ENCODE assay signal across 9 mouse cellular contexts in the genomic region with DNA sequence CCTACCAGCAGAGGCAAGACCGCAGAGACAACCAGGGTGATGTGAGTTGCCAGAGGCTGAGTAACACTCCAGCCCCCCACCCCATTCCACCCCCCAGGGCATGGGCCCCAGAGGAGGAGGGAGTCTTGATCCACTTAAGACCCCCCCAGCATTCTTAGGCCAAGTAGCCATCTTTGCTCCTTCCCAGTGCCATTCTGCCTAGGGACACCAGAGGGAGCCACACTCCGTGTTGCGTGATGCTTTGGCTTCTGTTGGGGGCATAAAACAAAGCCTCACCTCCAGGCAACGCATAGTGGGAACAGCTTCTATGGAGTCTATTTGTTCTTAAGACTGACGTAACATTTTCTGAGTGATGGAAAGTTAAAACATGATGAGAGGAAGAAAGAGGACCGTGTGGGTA. TPM values are rescaled to one million over a fixed set of nuclear protein-coding genes. Genes with fewer than 3 reads are reported as not detected.
DNase-seq lines count a peak whose midpoint lies in the region; ATAC-seq and TF ChIP-seq lines count a peak whose summit lies in the region.
"Had no signal": no experiment of that assay in that cellular context is flagged by ENCODE, and none has a peak within 500 bp of the region (broad histone marks: within the 10 kb centered on the region; RNA-seq: fewer than 3 reads in every experiment).

No protein-coding gene starts in this region.

- H3K4me2 ChIP-seq in forebrain, embryonic 11.5 days (ENCODE audit: low read depth, low read length, severe bottlenecking) = no peak overlapping the region
- H3K4me2 ChIP-seq in hindbrain, embryonic 15.5 days = no peak overlapping the region
- no peak overlapping the region for H3K4me2 ChIP-seq in lung, embryonic 14.5 days

- H3K27me3 ChIP-seq in forebrain, embryonic 11.5 days (ENCODE audit: control insufficient read depth, insufficient read depth, low read length) = no peaks in the 10 kb centered on the region
- H3K27me3 ChIP-seq in hindbrain, embryonic 15.5 days = no peaks in the 10 kb centered on the region
- H3K27me3 ChIP-seq in lung, embryonic 14.5 days (ENCODE audit: insufficient read depth, low read length) = no peaks in the 10 kb centered on the region
- H3K27me3 ChIP-seq: megakaryocyte, embryonic 14.5 days had no signal

- ATAC-seq in forebrain, embryonic 11.5 days (replicated peaks; ENCODE audit: low FRiP score) = no peak
- no peak for ATAC-seq in hindbrain, embryonic 15.5 days (ENCODE audit: low FRiP score, low read depth)
- no peak for ATAC-seq in lung, embryonic 14.5 days (ENCODE audit: insufficient read depth)

- no peak overlapping the region for H3K27ac ChIP-seq in bone marrow, adult 2 months (ENCODE audit: control insufficient read depth, insufficient read depth, low read depth, low read length, poor library complexity)
- no peak overlapping the region for H3K27ac ChIP-seq in forebrain, embryonic 11.5 days (ENCODE audit: low read depth, low read length)
- H3K27ac ChIP-seq in hindbrain, embryonic 15.5 days (replicated peaks) = peak overlapping the region; percentile 42; the same call in 1 of the 2 replicates
- no peak overlapping the region for H3K27ac ChIP-seq in lung, embryonic 14.5 days (ENCODE audit: low read depth)

- TF ChIP-seq POLR2A in bone marrow, adult 2 months (IDR thresholded peaks at IDR 0.05; ENCODE audit: borderline replicate concordance, control insufficient read depth, low read depth, low read length) = no peak

- WGBS in bone marrow, adult 2 months = 50% methylated on average over 6 of the region's 6 CpGs
- 34% methylated on average over 6 of the region's 6 CpGs for WGBS in forebrain, embryonic 11.5 days
- 28% methylated on average over 6 of the region's 6 CpGs for WGBS in hindbrain, embryonic 15.5 days
- 43% methylated on average over 6 of the region's 6 CpGs for WGBS in lung, embryonic 14.5 days

- H3K9ac ChIP-seq in forebrain, embryonic 11.5 days (ENCODE audit: low read length) = no peak overlapping the region
- no peak overlapping the region for H3K9ac ChIP-seq in hindbrain, embryonic 15.5 days
- H3K9ac ChIP-seq in lung, embryonic 14.5 days = no peak overlapping the region

- peak; percentile 99 for TF ChIP-seq CTCF in bone marrow, adult 2 months (IDR thresholded peaks at IDR 0.05; ENCODE audit: control insufficient read depth, insufficient read depth, low read length)
- TF ChIP-seq CTCF in lung, embryonic 14.5 days (IDR thresholded peaks at IDR 0.05; ENCODE audit: low read depth) = peak; percentile 99

- H3K4me1 ChIP-seq in bone marrow, adult 2 months (ENCODE audit: control insufficient read depth, insufficient read depth, low read length) = peaks cover 16% of the 10 kb centered on the region
- H3K4me1 ChIP-seq in forebrain, embryonic 11.5 days (replicated peaks; ENCODE audit: control insufficient read depth, insufficient read depth, low read length) = peaks cover 18% of the 10 kb centered on the region
- H3K4me1 ChIP-seq in hindbrain, embryonic 15.5 days (replicated peaks) = peaks cover 48% of the 10 kb centered on the region
- no peaks in the 10 kb centered on the region for H3K4me1 ChIP-seq in lung, embryonic 14.5 days (ENCODE audit: insufficient read depth)

- H3K4me3 ChIP-seq in bone marrow, adult 2 months (replicated peaks; ENCODE audit: control insufficient read depth, low read depth, low read length) = no peak overlapping the region
- no peak overlapping the region for H3K4me3 ChIP-seq in forebrain, embryonic 11.5 days (ENCODE audit: low read depth, low read length)
- H3K4me3 ChIP-seq in hindbrain, embryonic 15.5 days = no peak overlapping the region
- no peak overlapping the region for H3K4me3 ChIP-seq in lung, embryonic 14.5 days (ENCODE audit: low read depth, low read length)
- H3K4me3 ChIP-seq: megakaryocyte, embryonic 14.5 days had no signal

- DNase-seq in ovary, postnatal 36 days (ENCODE audit: low spot score) = peak; percentile 60
- DNase-seq in ovary, postnatal 10 days (ENCODE audit: low spot score) = no peak
- peak; percentile 81 for DNase-seq in forebrain, embryonic 11.5 days (ENCODE audit: low spot score)
- DNase-seq in lung, embryonic 14.5 days = peak; percentile 87
- peak; percentile 85 for DNase-seq in retina, embryonic 14.5 days (ENCODE audit: low spot score)
- DNase-seq in urinary bladder, adult 2 months (ENCODE audit: low spot score) = no peak

- H3K9me3 ChIP-seq in forebrain, embryonic 11.5 days (ENCODE audit: control insufficient read depth, low read length) = no peaks in the 10 kb centered on the region
- H3K9me3 ChIP-seq in hindbrain, embryonic 15.5 days = no peaks in the 10 kb centered on the region
- no peaks in the 10 kb centered on the region for H3K9me3 ChIP-seq in lung, embryonic 14.5 days (ENCODE audit: low read depth, low read length)
- H3K9me3 ChIP-seq: megakaryocyte, embryonic 14.5 days had no signal

- peaks cover 5% of the 10 kb centered on the region; the same call in 1 of the 2 replicates for H3K36me3 ChIP-seq in forebrain, embryonic 11.5 days (ENCODE audit: control insufficient read depth, insufficient read depth, low read length)
- H3K36me3 ChIP-seq in hindbrain, embryonic 15.5 days = peaks cover 34% of the 10 kb centered on the region
- peaks cover 66% of the 10 kb centered on the region for H3K36me3 ChIP-seq in lung, embryonic 14.5 days (ENCODE audit: insufficient read depth)

RNA-seq across cellular contexts. Expression of a gene that starts 13.6 kb away (rescaled TPM):
- 15.4 and 20.5 TPM in 2 replicates for polyA plus RNA-seq in bone marrow, adult 2 months (2011; ENCODE audit: insufficient read depth, insufficient read length, low replicate concordance, missing spikeins)
- polyA plus RNA-seq in forebrain, embryonic 11.5 days (2014; fragmentation: Nextera tagmentation; extraction: Ambion mirVana) = 25.3 and 26.5 TPM in 2 replicates
- 18.6 and 24.6 TPM in 2 replicates for polyA plus RNA-seq in hindbrain, embryonic 15.5 days (2015; fragmentation: Nextera tagmentation; extraction: Ambion mirVana)
- polyA plus RNA-seq in lung, embryonic 14.5 days (2014; fragmentation: Nextera tagmentation; extraction: Ambion mirVana) = 26.7 and 28.1 TPM in 2 replicates
- 34.9 and 44.7 TPM in 2 replicates for polyA plus RNA-seq in urinary bladder, adult 2 months (2012; rRNA removed)

RNA-seq across cellular contexts. Expression of a gene that starts 58.7 kb away (rescaled TPM):
- 19.2 and 34.2 TPM in 2 replicates for polyA plus RNA-seq in bone marrow, adult 2 months (2011; ENCODE audit: insufficient read depth, insufficient read length, low replicate concordance, missing spikeins)
- polyA plus RNA-seq in forebrain, embryonic 11.5 days (2014; fragmentation: Nextera tagmentation; extraction: Ambion mirVana) = 7.4 and 9.5 TPM in 2 replicates
- polyA plus RNA-seq in hindbrain, embryonic 15.5 days (2015; fragmentation: Nextera tagmentation; extraction: Ambion mirVana) = 68.9 and 71.1 TPM in 2 replicates
- 3.0 and 3.5 TPM in 2 replicates for polyA plus RNA-seq in lung, embryonic 14.5 days (2014; fragmentation: Nextera tagmentation; extraction: Ambion mirVana)
- polyA plus RNA-seq in urinary bladder, adult 2 months (2012; rRNA removed) = 20.6 and 30.7 TPM in 2 replicates

Comparison
In these comparisons a context has a peak if more than half of its experiments do, and no peak if none do; other contexts are left out.
1. DNase-seq: peak in ovary, postnatal 36 days (single experiment), forebrain, embryonic 11.5 days (single experiment), lung, embryonic 14.5 days (single experiment) and retina, embryonic 14.5 days (single experiment); none in ovary, postnatal 10 days (single experiment) and urinary bladder, adult 2 months (single experiment).